Mouse (Mus musculus) bone marrow, adult 2 months (tissue): ENCODE measurements around the gene Gm26897.

ENCODE experiments used
- CTCF ChIP-seq: fragments of 200-500 bp; IDR thresholded peaks from 2 replicates; pipeline ENCODE4 v1.5.1; 2011; ENCODE audit warnings: low read length, control low read depth; ENCODE audit not compliant: control insufficient read depth, insufficient read depth
- POLR2A ChIP-seq: fragments of 200-500 bp; IDR thresholded peaks from 2 replicates; pipeline ENCODE4 v1.6.1; 2011; ENCODE audit warnings: low read depth, mild to moderate bottlenecking, control low read depth, low read length, borderline replicate concordance; ENCODE audit not compliant: control insufficient read depth

- TF ChIP-seq POLR2A: no peak
- no peak for TF ChIP-seq CTCF
Observed at GRCm38 (mm10) chr5:111749599-111749998, 15.9 kb downstream of the Gm26897 start.
